Mouse (Mus musculus): ENCODE measurements around the gene Wnk1.

DNA sequence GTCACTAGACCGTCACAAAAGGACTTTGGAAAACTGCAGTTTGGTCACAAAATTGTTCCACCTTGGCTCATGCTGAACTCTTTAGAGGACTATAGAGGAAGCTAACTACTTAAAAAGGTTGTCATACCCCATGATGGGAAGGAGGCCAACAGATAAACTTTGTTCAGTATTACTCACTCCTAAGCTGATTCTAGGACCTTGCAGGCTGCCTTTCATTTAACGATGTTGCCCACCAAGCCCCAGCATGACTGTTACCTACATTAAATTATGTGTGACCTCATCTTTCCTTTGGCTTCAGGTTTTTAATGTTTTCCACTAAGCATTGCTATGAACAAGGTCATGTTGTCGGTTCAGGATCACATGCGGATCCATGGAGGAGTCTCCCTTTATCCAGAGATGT is 115.9 kb downstream of the Wnk1 start:
- no peak for TF ChIP-seq CTCF (IDR thresholded peaks at IDR 0.05; ENCODE audit: low read depth)
- TF ChIP-seq EP300 (optimal IDR thresholded peaks at IDR 0.05), result no peak

Measured in stomach, postnatal 0 days (tissue).